Mouse (Mus musculus) E14TG2a.4 (cell line): ENCODE measurements at regions not wholly inside any gene's neighbourhood (a gene's known extent, or its start where the extent isn't known, plus 50 kb on each side); places are given as distances from the start of the nearest gene placed in this dataset.

Experiments used
- H3K27me3 ChIP-seq: 2 replicates; pipeline ENCODE4 v1.6.1; 2014; ENCODE audit warnings: low read length, control low read depth; ENCODE audit not compliant: insufficient read depth
- H3K36me3 ChIP-seq: 2 replicates; pipeline ENCODE4 v1.6.1; 2014; ENCODE audit warnings: low read length, control low read depth; ENCODE audit not compliant: insufficient read depth
- H3K4me1 ChIP-seq: replicated peaks from 2 replicates; pipeline ENCODE4 v1.6.1; 2014; ENCODE audit warnings: low read depth, low read length, control low read depth
- H3K4me3 ChIP-seq: replicated peaks from 2 replicates; pipeline ENCODE4 v1.5.1; 2014; ENCODE audit warnings: mild to moderate bottlenecking, low read length
- H3K9me3 ChIP-seq: 2 replicates; pipeline ENCODE4 v1.6.1; 2014; ENCODE audit warnings: low read length, control low read depth
- CTCF ChIP-seq: conservative IDR thresholded peaks from 2 replicates; pipeline ENCODE4 v1.5.1; 2014; ENCODE audit warnings: low read length
- NANOG ChIP-seq: IDR thresholded peaks from 2 replicates; pipeline ENCODE4 v1.6.1; 2014; ENCODE audit warnings: borderline replicate concordance, low read length, mixed read lengths
- POU5F1 ChIP-seq: IDR thresholded peaks from 2 replicates; pipeline ENCODE4 v1.6.1; 2014; ENCODE audit warnings: low read length, borderline replicate concordance

DNA sequence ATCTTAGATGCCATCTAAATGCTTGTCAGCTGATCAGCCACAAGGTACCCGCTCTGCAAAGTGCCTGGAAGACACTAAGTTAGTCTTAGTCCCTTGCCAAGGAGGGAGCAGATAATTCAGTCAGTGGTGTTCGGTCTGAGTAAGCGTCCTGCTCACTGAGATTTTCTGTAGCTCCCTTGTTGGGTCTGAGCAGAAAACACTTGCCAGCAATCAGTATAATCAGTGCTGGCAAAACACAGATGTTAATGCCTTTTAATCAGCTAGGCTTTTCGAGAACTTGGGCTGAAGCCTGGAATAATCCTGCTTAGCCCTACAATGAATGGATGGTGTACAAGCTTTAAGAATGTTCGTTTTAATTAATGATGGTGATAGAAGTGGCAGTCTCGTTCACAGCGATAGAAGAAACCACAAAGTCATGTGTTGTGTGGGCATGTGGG is 104.2 kb upstream of the Col8a1 start:
- no peak for TF ChIP-seq POU5F1
- TF ChIP-seq CTCF: no peak
- TF ChIP-seq NANOG: no peak
- H3K27me3 ChIP-seq: no peaks in the 10 kb centered on the region
- H3K4me1 ChIP-seq: peaks cover 28% of the 10 kb centered on the region
- H3K4me3 ChIP-seq: no peak overlapping the region
- H3K9me3 ChIP-seq: no peaks in the 10 kb centered on the region
- H3K36me3 ChIP-seq: no peaks in the 10 kb centered on the region

DNA sequence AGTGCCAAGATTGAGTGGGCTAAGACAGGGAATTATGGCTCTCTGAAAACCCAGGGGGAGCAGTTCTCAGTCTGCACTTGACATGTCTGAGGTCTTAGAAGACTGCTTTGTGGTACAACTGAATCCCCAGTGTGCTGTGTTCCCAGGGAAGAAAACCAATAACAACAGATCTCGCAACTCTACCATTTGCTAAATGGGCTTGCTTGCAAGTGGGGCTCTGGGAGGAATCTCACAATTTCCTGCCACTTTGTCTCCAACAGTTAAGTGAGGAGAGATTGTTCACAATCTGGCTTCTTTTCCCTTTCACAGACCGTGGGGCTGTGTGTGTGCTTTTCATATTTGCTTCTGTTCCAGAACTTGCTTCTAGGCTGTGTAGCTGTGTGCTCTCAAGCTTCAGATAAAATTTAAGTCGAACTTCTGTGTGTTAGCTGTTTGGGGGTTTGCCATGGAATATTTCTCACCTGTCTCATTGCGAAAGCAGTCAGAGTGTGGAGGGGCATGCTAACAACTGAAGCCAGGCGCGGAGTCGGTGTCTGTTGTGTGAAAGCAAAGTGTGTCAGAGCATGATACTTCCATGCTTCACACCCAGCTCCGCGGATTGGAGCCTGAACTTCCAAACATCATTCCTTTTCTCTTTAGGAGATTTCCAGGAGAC is 108.8 kb upstream of the Col8a1 start:
- H3K4me3 ChIP-seq: no peak overlapping the region
- no peaks in the 10 kb centered on the region for H3K27me3 ChIP-seq
- peaks cover 10% of the 10 kb centered on the region for H3K4me1 ChIP-seq
- no peak for TF ChIP-seq NANOG
- TF ChIP-seq CTCF: no peak
- no peak for TF ChIP-seq POU5F1
- no peaks in the 10 kb centered on the region for H3K9me3 ChIP-seq
- H3K36me3 ChIP-seq: no peaks in the 10 kb centered on the region

DNA sequence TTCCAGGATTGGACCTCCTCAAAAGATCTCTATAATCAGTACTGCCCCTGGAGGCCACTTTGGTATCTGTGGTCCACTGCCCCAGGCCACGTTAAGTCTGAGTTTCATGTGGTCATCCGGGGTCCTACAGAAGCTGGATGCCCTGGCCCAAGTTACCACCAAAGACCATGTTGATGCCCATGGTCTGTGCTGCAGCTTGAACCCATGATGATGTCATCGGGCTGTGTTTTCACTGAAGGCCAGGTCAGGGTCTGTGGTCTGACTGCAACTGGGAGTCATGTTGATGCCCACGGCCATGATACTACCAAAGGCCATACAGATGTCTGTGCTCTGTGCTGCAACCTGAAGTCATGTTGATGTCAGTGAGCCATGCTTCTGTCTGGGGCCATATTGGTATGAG is 122.3 kb upstream of the Col8a1 start:
- peaks cover 13% of the 10 kb centered on the region for H3K9me3 ChIP-seq
- H3K36me3 ChIP-seq: no peaks in the 10 kb centered on the region
- H3K4me1 ChIP-seq: no peaks in the 10 kb centered on the region
- TF ChIP-seq NANOG: no peak
- H3K4me3 ChIP-seq: no peak overlapping the region
- H3K27me3 ChIP-seq: no peaks in the 10 kb centered on the region

DNA sequence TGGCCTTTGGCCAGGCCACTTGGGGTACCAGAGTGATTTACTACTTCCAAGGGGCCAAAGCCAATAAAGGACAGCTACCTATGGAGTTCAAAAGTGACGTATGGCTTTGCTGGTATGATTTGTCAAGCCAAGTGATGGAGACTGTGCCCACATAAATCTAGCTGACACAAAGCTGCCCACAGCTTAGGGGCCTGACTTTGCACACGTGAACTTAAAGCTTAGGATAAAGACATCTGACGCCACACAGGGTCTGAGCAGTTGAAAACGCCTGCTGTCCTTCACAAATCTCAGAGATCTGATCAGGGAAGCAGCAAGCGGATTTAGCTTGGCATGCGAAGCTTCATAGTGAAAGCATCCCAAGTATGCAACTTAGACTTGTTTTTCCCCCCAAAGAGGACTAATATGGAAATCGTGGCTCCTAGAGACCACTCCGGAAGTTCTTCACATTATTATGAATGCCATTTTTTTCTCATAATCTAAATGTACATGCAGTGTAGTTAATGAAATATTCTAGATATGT is 127.1 kb upstream of the Col8a1 start:
- no peaks in the 10 kb centered on the region for H3K36me3 ChIP-seq
- TF ChIP-seq POU5F1 (no peak), CTCF (no peak), NANOG (no peak)
- H3K4me3 ChIP-seq: no peak overlapping the region
- no peaks in the 10 kb centered on the region for H3K9me3 ChIP-seq
- no peaks in the 10 kb centered on the region for H3K4me1 ChIP-seq
- no peaks in the 10 kb centered on the region for H3K27me3 ChIP-seq

DNA sequence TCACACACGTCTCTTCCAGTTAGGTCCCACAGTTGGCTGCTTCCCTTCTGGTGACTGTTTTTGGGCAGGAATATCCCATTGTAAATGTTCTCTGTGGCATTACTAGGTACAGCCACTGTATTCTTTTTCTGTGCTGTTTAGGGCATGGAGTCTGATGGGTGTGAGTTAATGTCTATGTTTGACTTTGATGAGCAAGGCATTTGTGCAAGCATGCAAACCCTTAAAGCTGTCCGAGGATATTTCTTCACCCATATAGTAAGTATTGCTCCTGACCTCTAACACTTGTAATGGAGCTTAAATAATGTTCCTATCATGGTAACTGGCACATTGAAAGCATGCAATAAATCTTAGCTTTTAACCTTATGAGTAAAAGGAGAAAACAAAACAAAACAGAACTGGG is 133.6 kb upstream of the Col8a1 start:
- Histone ChIP-seq H3K4me1 (no peaks in the 10 kb centered on the region), H3K27me3 (no peaks in the 10 kb centered on the region), H3K9me3 (no peaks in the 10 kb centered on the region), H3K4me3 (no peak overlapping the region), H3K36me3 (no peaks in the 10 kb centered on the region)
- no peak for TF ChIP-seq POU5F1
- TF ChIP-seq CTCF: no peak
- TF ChIP-seq NANOG: no peak

DNA sequence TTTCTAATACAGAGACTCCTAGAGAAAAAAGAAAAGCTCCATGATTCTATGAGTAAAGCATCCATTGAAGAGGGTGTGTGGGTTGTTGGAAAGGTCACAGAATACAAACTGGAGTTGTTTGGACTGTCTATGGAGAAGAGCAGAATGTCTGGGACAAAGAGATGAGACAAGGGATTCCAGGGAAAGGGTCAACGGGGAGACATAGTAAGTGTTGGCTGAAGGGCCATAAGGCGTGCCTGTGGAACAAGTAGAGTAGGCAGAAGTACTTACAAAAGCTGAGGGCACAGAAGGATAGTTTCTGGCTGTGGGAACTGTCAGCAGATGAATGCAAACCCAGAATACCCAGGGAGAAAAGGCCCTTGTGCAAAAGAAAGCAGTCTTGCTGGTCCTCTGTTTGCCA is 134.0 kb upstream of the Col8a1 start:
- TF ChIP-seq CTCF (no peak), NANOG (no peak), POU5F1 (no peak)
- H3K27me3 ChIP-seq: no peaks in the 10 kb centered on the region
- H3K4me1 ChIP-seq: no peaks in the 10 kb centered on the region

DNA sequence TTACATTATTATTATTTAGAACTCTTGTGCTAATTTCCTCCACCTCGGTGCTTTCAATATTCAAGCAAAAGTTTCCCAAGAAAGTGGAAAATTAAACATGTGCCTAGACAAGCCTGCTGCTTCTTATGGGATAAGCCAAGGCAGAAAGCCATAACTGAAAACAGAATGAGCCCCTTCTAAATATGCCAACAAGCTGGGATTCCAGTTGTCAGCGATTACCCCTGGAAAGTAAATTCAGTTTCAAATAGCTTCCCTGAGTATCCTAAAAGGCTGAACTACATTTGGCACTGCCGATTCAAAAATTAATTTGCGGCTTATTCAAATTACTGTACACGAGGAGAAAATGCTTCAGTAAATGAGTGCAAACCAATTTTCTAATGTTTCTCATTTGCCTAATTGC is 135.6 kb upstream of the Col8a1 start:
- H3K36me3 ChIP-seq: no peaks in the 10 kb centered on the region
- no peak overlapping the region for H3K4me3 ChIP-seq
- H3K9me3 ChIP-seq: no peaks in the 10 kb centered on the region
- H3K4me1 ChIP-seq: no peaks in the 10 kb centered on the region
- TF ChIP-seq NANOG (no peak), POU5F1 (no peak), CTCF (no peak)
- H3K27me3 ChIP-seq: no peaks in the 10 kb centered on the region

More for the DNA sequence above, 134.0 kb upstream of the Col8a1 start:
- H3K4me3 ChIP-seq: no peak overlapping the region
- H3K36me3 ChIP-seq: no peaks in the 10 kb centered on the region
- H3K9me3 ChIP-seq: no peaks in the 10 kb centered on the region

DNA sequence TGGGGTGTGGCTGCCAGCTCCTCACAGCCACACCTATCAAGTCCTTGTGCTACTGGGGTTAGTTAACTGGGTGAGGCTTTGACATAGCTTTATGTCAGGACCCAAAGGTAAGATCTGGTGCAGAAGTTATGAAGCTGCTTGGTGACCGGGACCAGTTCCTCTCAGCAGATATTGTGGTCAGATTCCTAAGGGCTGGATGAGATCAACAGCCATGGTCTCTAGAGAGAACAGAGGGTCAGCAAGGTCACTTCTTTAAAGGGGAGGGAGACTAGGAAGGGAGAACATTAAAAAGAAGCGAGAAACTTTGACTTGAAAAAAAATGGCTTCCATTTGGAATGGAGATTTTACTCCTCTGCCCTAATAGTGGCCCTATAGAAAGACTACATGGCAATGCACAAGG is 138.6 kb upstream of the Col8a1 start:
- TF ChIP-seq POU5F1: no peak
- TF ChIP-seq CTCF: no peak
- TF ChIP-seq NANOG: no peak
- no peaks in the 10 kb centered on the region for H3K36me3 ChIP-seq
- no peaks in the 10 kb centered on the region for H3K4me1 ChIP-seq
- H3K4me3 ChIP-seq: no peak overlapping the region
- no peaks in the 10 kb centered on the region for H3K27me3 ChIP-seq
- H3K9me3 ChIP-seq: no peaks in the 10 kb centered on the region
